Mouse (Mus musculus) cortical plate, adult 2 months (tissue): ENCODE results near the gene Macrod2. TPM values are rescaled to one million over a fixed set of nuclear protein-coding genes. Genes with fewer than 3 reads are reported as not detected.

ENCODE experiments used
- H3K27ac ChIP-seq: fragments of 200-500 bp; 2 replicates; pipeline ENCODE4 v1.5.1; 2012; ENCODE audit warnings: low read length, control low read depth, inconsistent platforms; ENCODE audit not compliant: insufficient read depth
- H3K4me1 ChIP-seq: fragments of 200-500 bp; 2 replicates; pipeline ENCODE4 v1.6.1; 2011; ENCODE audit warnings: low read length; ENCODE audit not compliant: control insufficient read depth, insufficient read depth
- H3K4me3 ChIP-seq: fragments of 200-500 bp; 2 replicates; pipeline ENCODE4 v1.5.1; 2011; ENCODE audit warnings: mild to moderate bottlenecking, low read length, control low read depth; ENCODE audit not compliant: insufficient read depth
- CTCF ChIP-seq: fragments of 200-500 bp; IDR thresholded peaks from 2 replicates; pipeline ENCODE4 v1.5.1; 2011; ENCODE audit warnings: mild to moderate bottlenecking, control low read depth, low read length; ENCODE audit not compliant: insufficient read depth; ENCODE audit errors: extremely low read depth
- POLR2A ChIP-seq: fragments of 200-500 bp; IDR thresholded peaks from 2 replicates; pipeline ENCODE4 v1.6.1; 2011; ENCODE audit warnings: mild to moderate bottlenecking, low read length, control low read depth; ENCODE audit not compliant: insufficient read depth; ENCODE audit errors: extremely low read depth
- polyA plus RNA-seq: library from polyadenylated mRNA; depleted of rRNA; stranded (reverse); fragments of >200 nt; gene quantifications from 2 replicates; pipeline ENCODE4 v1.2.3, GENCODE M21; 2012

Gene Macrod2
- polyA plus RNA-seq, 1 experiment, result 20.3 TPM

- Histone ChIP-seq H3K27ac (no peak overlapping the region), H3K4me1 (peaks cover 3% of the 10 kb centered on the region; the same call in 1 of the 2 replicates), H3K4me3 (no peak overlapping the region)
- no peak for TF ChIP-seq CTCF
- no peak for TF ChIP-seq POLR2A
These were observed 267.6 kb downstream of the Macrod2 start for GRCm38 (mm10) chr2:140662673-140663072.

- Histone ChIP-seq H3K27ac (no peak overlapping the region), H3K4me3 (no peak overlapping the region), H3K4me1 (peaks cover 3% of the 10 kb centered on the region; the same call in 1 of the 2 replicates)
- no peak for TF ChIP-seq CTCF
- no peak for TF ChIP-seq POLR2A
These were observed 269.3 kb downstream of the Macrod2 start for GRCm38 (mm10) chr2:140664381-140664780.

- TF ChIP-seq CTCF (no peak), POLR2A (no peak)
- Histone ChIP-seq H3K4me3 (peak overlapping the region; percentile 52), H3K4me1 (peaks cover 3% of the 10 kb centered on the region; the same call in 1 of the 2 replicates), H3K27ac (no peak overlapping the region)
These were observed 271.7 kb downstream of the Macrod2 start for GRCm38 (mm10) chr2:140666846-140667245.

- H3K4me3 ChIP-seq, result peak overlapping the region; percentile 52
- no peak overlapping the region for H3K27ac ChIP-seq
- no peak for TF ChIP-seq POLR2A
- no peak for TF ChIP-seq CTCF
- peaks cover 3% of the 10 kb centered on the region; the same call in 1 of the 2 replicates for H3K4me1 ChIP-seq
These were observed 272.3 kb downstream of the Macrod2 start for GRCm38 (mm10) chr2:140667261-140668047.

GRCm38 (mm10) chr2:140668311-140668710 is 273.2 kb downstream of the Macrod2 start:
- Histone ChIP-seq H3K4me3 (peak overlapping the region; percentile 52), H3K27ac (no peak overlapping the region), H3K4me1 (peaks cover 3% of the 10 kb centered on the region; the same call in 1 of the 2 replicates)
- TF ChIP-seq POLR2A, result no peak
- peak; percentile 66 for TF ChIP-seq CTCF

- Histone ChIP-seq H3K27ac (no peak overlapping the region), H3K4me3 (peak overlapping the region; percentile 52), H3K4me1 (peaks cover 3% of the 10 kb centered on the region; the same call in 1 of the 2 replicates)
- TF ChIP-seq CTCF (no peak), POLR2A (no peak)
These were observed 274.0 kb downstream of the Macrod2 start for GRCm38 (mm10) chr2:140669081-140669480.

- no peak overlapping the region for H3K27ac ChIP-seq
- TF ChIP-seq CTCF (no peak), POLR2A (no peak)
- peaks cover 2% of the 10 kb centered on the region; the same call in 1 of the 2 replicates for H3K4me1 ChIP-seq
- peak overlapping the region; percentile 52 for H3K4me3 ChIP-seq
These were observed 274.7 kb downstream of the Macrod2 start for GRCm38 (mm10) chr2:140669786-140670185.

- TF ChIP-seq POLR2A, result no peak
- no peak for TF ChIP-seq CTCF
- no peaks in the 10 kb centered on the region for H3K4me1 ChIP-seq
- peak overlapping the region; percentile 70 for H3K27ac ChIP-seq
- H3K4me3 ChIP-seq, result peak overlapping the region; percentile 52
These were observed 275.3 kb downstream of the Macrod2 start for GRCm38 (mm10) chr2:140670457-140670856.

- TF ChIP-seq CTCF (peak; percentile 88), POLR2A (peak; percentile 100)
- H3K4me3 ChIP-seq, result peak within 1 kb of the TSS; percentile 52
- H3K27ac ChIP-seq, result peak within 1 kb of the TSS; percentile 70
- H3K4me1 ChIP-seq, result no peaks in the 10 kb centered on the region
These were observed 276.0 kb downstream of the Macrod2 start, which contains the start of gene Flrt3 for GRCm38 (mm10) chr2:140670963-140671702. Gene Flrt3 (minus strand): TSS chr2:140671469.
